8 mouse cellular contexts compared by ENCODE assay signal in genomic region chr2:34371441-34372304, GRCm38 (mm10). TPM values are rescaled to one million over a fixed set of nuclear protein-coding genes. Genes with fewer than 3 reads are reported as not detected.
A peak's percentile ranks its signal among the peaks of the same experiment; 100 is the strongest.
DNase-seq lines count a peak whose midpoint lies in the region; ATAC-seq lines count a peak whose summit lies in the region.

No protein-coding gene starts in this region.

- peaks cover 51% of the 10 kb centered on the region for H3K27me3 ChIP-seq in forebrain, embryonic 10.5 days (ENCODE audit: poor library complexity, severe bottlenecking)
- peaks cover 5% of the 10 kb centered on the region; the same call in 1 of the 2 replicates for H3K27me3 ChIP-seq in hindbrain, embryonic 10.5 days (ENCODE audit: insufficient read depth, poor library complexity, severe bottlenecking)

- no peaks in the 10 kb centered on the region for H3K9me3 ChIP-seq in forebrain, embryonic 10.5 days
- H3K9me3 ChIP-seq in hindbrain, embryonic 10.5 days = no peaks in the 10 kb centered on the region

- WGBS in forebrain, embryonic 10.5 days = under 1% methylated on average over 99 of the region's 118 CpGs
- WGBS in hindbrain, embryonic 10.5 days = under 1% methylated on average over 106 of the region's 118 CpGs

- no peaks in the 10 kb centered on the region for H3K36me3 ChIP-seq in forebrain, embryonic 10.5 days (replicated peaks)
- H3K36me3 ChIP-seq in hindbrain, embryonic 10.5 days = no peaks in the 10 kb centered on the region; the same call in 1 of the 2 replicates

- H3K4me1 ChIP-seq in forebrain, embryonic 10.5 days = peaks cover 49% of the 10 kb centered on the region
- H3K4me1 ChIP-seq in hindbrain, embryonic 10.5 days (replicated peaks) = peaks cover 43% of the 10 kb centered on the region

- ATAC-seq in granulocyte monocyte progenitor cell, adult 5-6 weeks (replicated peaks; ENCODE audit: poor library complexity, severe bottlenecking) = no peak

- intact Hi-C loops in left cerebral cortex, postnatal 36 days (cut with DNase I) = no loop called here

- peak; percentile 62 for DNase-seq in MN1 (ENCODE audit: low spot score)
- peak; percentile 57 for DNase-seq in brain, adult 2 months (ENCODE audit: low read depth, low spot score)
- DNase-seq in forebrain, embryonic 10.5 days (ENCODE audit: extremely low spot score, low spot score) = peak; percentile 63
- peak; percentile 66 for DNase-seq in hindbrain, embryonic 10.5 days (ENCODE audit: low spot score)
- peak; percentile 12 to 36 for DNase-seq in left cerebral cortex, postnatal 36 days (ENCODE audit: low spot score in 2 of 2)
- peak; percentile 56 for DNase-seq in mesoderm, embryonic 11.5 days (ENCODE audit: low read depth, low spot score)
- DNase-seq in right cerebral cortex, postnatal 25 days = peak; percentile 38

- peak overlapping the region; percentile 91 for H3K4me3 ChIP-seq in forebrain, embryonic 10.5 days
- H3K4me3 ChIP-seq in hindbrain, embryonic 10.5 days = peak overlapping the region; percentile 81

- H3K27ac ChIP-seq in forebrain, embryonic 10.5 days = peak overlapping the region; percentile 99
- H3K27ac ChIP-seq in hindbrain, embryonic 10.5 days = peak overlapping the region; percentile 99

RNA-seq across cellular contexts. Expression of gene Pbx3, which starts 1.3 kb away (rescaled TPM):
- polyA plus RNA-seq in forebrain, embryonic 10.5 days (2016; fragmentation: Nextera tagmentation; extraction: Ambion mirVana) = 26.2 and 27.4 TPM in 2 replicates
- polyA plus RNA-seq in hindbrain, embryonic 10.5 days (2016; fragmentation: Nextera tagmentation; extraction: Ambion mirVana) = 42.9 and 56.6 TPM in 2 replicates
- total RNA-seq in left cerebral cortex, postnatal 36 days (2021) = 10 to 100 TPM; 10.5 to 19.7 TPM
- 3.9 and 4.6 TPM in 2 replicates for total RNA-seq in granulocyte monocyte progenitor cell, adult 5-6 weeks (2014; fragmentation: Nextera tagmentation)
- total RNA-seq in granulocyte monocyte progenitor cell, adult 5-6 weeks (2017) = 7.7 and 18.4 TPM in 2 replicates

RNA-seq across cellular contexts. Expression of gene Mapkap1, which starts 34.9 kb away (rescaled TPM):
- 83.7 and 84.2 TPM in 2 replicates for polyA plus RNA-seq in forebrain, embryonic 10.5 days (2016; fragmentation: Nextera tagmentation; extraction: Ambion mirVana)
- 91.9 and 105 TPM in 2 replicates for polyA plus RNA-seq in hindbrain, embryonic 10.5 days (2016; fragmentation: Nextera tagmentation; extraction: Ambion mirVana)
- 10 to 100 TPM; 65.2 to 67.8 TPM for total RNA-seq in left cerebral cortex, postnatal 36 days (2021)
- total RNA-seq in granulocyte monocyte progenitor cell, adult 5-6 weeks (2014; fragmentation: Nextera tagmentation) = 31.4 and 33.6 TPM in 2 replicates
- 50.5 and 52.2 TPM in 2 replicates for total RNA-seq in granulocyte monocyte progenitor cell, adult 5-6 weeks (2017)
